Mouse (Mus musculus) heart, embryonic 15.5 days (tissue): Measurements from ENCODE around the gene Prss35. TPM values are rescaled to one million over a fixed set of nuclear protein-coding genes. Genes with fewer than 3 reads are reported as not detected.

Experiments
- ATAC-seq: fragments of 200-750 bp; cut with Nextera tagmentation; replicated peaks from 2 replicates; pipeline ENCODE4 v1.8.0; 2017; ENCODE audit warnings: low read depth, moderate TSS enrichment; ENCODE audit not compliant: insufficient number of reproducible peaks, insufficient read depth, low FRiP score
- H3K27ac ChIP-seq: fragments of 300-500 bp; sonication (generic); 2 replicates; pipeline ENCODE4 v1.5.1; 2015; ENCODE audit warnings: mild to moderate bottlenecking, inconsistent platforms
- H3K27me3 ChIP-seq: fragments of 300-500 bp; sonication (generic); 2 replicates; pipeline ENCODE4 v1.6.1; 2015; ENCODE audit warnings: inconsistent platforms
- H3K36me3 ChIP-seq: fragments of 300-500 bp; sonication (generic); 2 replicates; pipeline ENCODE4 v1.6.1; 2015; ENCODE audit warnings: mild to moderate bottlenecking, inconsistent platforms
- H3K4me1 ChIP-seq: fragments of 300-500 bp; sonication (generic); replicated peaks from 2 replicates; pipeline ENCODE4 v1.6.1; 2015; ENCODE audit warnings: inconsistent platforms
- H3K4me2 ChIP-seq: fragments of 300-500 bp; sonication (generic); 2 replicates; pipeline ENCODE4 v1.6.1; 2015; ENCODE audit warnings: inconsistent platforms, mild to moderate bottlenecking, moderate library complexity
- H3K4me3 ChIP-seq: fragments of 300-500 bp; sonication (generic); 2 replicates; pipeline ENCODE4 v1.5.1; 2015; ENCODE audit warnings: mild to moderate bottlenecking, inconsistent platforms
- H3K9ac ChIP-seq: fragments of 300-500 bp; sonication (generic); 2 replicates; pipeline ENCODE4 v1.6.1; 2015; ENCODE audit warnings: mild to moderate bottlenecking, inconsistent platforms
- H3K9me3 ChIP-seq: fragments of 300-500 bp; sonication (generic); replicated peaks from 2 replicates; pipeline ENCODE4 v1.6.1; 2016; ENCODE audit warnings: inconsistent platforms
- WGBS: fragments of 180-500 bp; shearing (Covaris S2); methylation state at CpG from one replicate; pipeline ENCODE4 v1.1.7; 2015; ENCODE audit warnings: mixed read lengths; 5-methylcytosine and 5-hydroxymethylcytosine counted together
- polyA plus RNA-seq: library from polyadenylated mRNA; unstranded; fragments of >200 nt; fragmentation: Nextera tagmentation; extraction: Ambion mirVana; gene quantifications from 2 replicates; pipeline ENCODE4 v1.2.1, GENCODE M21; 2015

Gene Prss35
- polyA plus RNA-seq, 1 experiment from 2014 or later: 46.5 TPM

DNA sequence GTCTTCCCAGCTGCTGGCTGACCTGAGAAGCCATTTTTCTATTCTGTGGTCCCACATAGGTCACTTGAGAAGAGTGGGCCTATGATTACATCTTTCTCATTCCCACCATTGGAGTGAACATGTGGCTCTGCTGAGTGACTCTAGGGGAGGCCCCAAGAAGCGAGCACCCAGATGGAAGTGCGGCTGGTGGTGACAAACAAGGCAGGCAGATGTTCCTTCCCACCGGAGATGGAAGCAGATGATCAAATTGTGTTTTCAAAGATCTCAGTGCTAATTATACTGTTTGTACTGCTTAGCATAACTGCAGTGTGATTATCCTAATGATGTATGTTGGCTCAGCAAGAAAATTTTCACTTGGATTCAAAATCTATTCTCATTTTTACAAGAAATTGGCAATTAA lies 29.4 kb upstream of the Prss35 start:
- ATAC-seq: no peak

DNA sequence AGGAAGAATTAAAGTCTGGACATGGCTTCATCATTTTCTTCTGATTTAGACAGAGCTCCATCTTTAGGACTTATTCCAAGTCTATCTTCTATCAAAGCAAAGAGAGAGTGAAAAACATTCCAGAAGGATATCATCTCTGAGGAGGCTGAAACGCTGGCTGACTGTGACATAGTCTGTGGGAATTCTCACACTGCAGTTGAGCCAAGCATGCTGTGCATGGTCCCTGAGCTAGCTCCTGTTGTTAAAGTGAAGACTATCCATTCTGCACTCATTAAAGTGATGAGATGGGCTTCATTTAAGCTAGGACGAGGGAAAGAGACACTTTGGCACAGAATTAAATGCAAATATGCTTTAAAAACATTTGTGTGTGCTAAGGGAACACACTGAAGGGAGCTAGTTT lies 26.9 kb upstream of the Prss35 start:
- ATAC-seq: no peak
- Histone ChIP-seq H3K27me3 (no peaks in the 10 kb centered on the region), H3K36me3 (no peaks in the 10 kb centered on the region), H3K9me3 (no peaks in the 10 kb centered on the region), H3K4me2 (no peak overlapping the region), H3K9ac (no peak overlapping the region), H3K4me3 (no peak overlapping the region), H3K27ac (no peak overlapping the region), H3K4me1 (no peaks in the 10 kb centered on the region)
- WGBS: 32% methylated on average over 2 of the region's 2 CpGs

More for the DNA sequence above, 29.4 kb upstream of the Prss35 start:
- Histone ChIP-seq H3K4me1 (peaks cover 5% of the 10 kb centered on the region), H3K4me2 (no peak overlapping the region), H3K27ac (no peak overlapping the region), H3K36me3 (no peaks in the 10 kb centered on the region), H3K4me3 (no peak overlapping the region), H3K27me3 (no peaks in the 10 kb centered on the region), H3K9me3 (no peaks in the 10 kb centered on the region), H3K9ac (no peak overlapping the region)
- 87% methylated on average over 3 of the region's 3 CpGs for WGBS

DNA sequence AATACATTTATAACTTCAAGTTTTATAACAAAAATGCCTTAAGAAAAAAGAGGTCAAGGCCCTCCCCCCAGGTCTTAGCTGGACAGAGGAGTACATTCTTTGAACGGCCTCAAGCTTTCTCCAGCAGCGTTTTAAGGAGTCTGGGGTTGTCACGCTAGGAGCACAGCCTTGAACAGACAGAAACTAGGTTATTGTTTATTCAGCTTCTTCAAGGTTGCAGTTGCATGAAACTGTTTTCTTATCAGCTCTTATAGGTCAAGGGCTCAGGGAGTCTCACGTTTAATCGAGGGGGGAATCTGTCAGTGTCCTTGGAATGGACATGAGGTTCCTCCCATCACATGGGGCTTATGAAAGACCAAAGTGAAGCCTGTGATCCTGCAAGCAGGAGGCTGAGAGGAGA lies 26.3 kb upstream of the Prss35 start:
- no peak for ATAC-seq
- no peak overlapping the region for H3K27ac ChIP-seq
- no peaks in the 10 kb centered on the region for H3K9me3 ChIP-seq
- H3K9ac ChIP-seq: no peak overlapping the region
- no peaks in the 10 kb centered on the region for H3K27me3 ChIP-seq
- no peak overlapping the region for H3K4me3 ChIP-seq
- 57% methylated on average over 5 of the region's 5 CpGs for WGBS
- no peaks in the 10 kb centered on the region for H3K36me3 ChIP-seq
- no peak overlapping the region for H3K4me2 ChIP-seq
- no peaks in the 10 kb centered on the region for H3K4me1 ChIP-seq

- no peaks in the 10 kb centered on the region for H3K4me1 ChIP-seq
- no peak overlapping the region for H3K4me3 ChIP-seq
- no peak overlapping the region for H3K27ac ChIP-seq
- no peak overlapping the region for H3K4me2 ChIP-seq
- no peaks in the 10 kb centered on the region for H3K9me3 ChIP-seq
- no peak overlapping the region for H3K9ac ChIP-seq
- no peaks in the 10 kb centered on the region for H3K27me3 ChIP-seq
- WGBS: 88% methylated on average over 5 of the region's 5 CpGs
- ATAC-seq: no peak
- no peaks in the 10 kb centered on the region for H3K36me3 ChIP-seq
These were observed 23.2 kb upstream of the Prss35 start for GRCm38 (mm10) chr9:86720227-86720626.

- no peak overlapping the region for H3K27ac ChIP-seq
- H3K27me3 ChIP-seq: no peaks in the 10 kb centered on the region
- no peak overlapping the region for H3K9ac ChIP-seq
- no peak overlapping the region for H3K4me2 ChIP-seq
- no peak overlapping the region for H3K4me3 ChIP-seq
- 74% methylated on average over 2 of the region's 2 CpGs for WGBS
- H3K4me1 ChIP-seq: no peaks in the 10 kb centered on the region
- ATAC-seq: no peak
- H3K36me3 ChIP-seq: no peaks in the 10 kb centered on the region
- H3K9me3 ChIP-seq: no peaks in the 10 kb centered on the region
These were observed 22.7 kb upstream of the Prss35 start for GRCm38 (mm10) chr9:86720794-86721193.

DNA sequence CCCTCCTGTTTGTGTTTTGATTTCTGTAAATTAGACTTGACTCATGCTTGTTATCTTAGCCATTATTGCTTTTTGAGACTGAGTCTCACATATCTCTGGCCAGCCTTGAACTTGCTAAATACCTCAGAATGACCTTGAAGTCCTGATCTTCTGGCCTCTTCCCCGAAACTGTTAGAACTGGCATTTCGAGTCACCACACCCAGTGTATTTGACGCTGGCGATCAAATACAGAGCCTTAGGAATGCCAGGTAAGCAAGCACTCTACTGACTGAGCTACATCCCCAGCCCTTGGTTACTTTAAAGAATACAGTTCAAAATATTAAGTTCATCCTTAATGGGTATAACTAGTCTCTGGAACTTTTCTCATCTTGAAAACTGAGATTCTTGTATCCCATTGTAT lies 18.4 kb upstream of the Prss35 start:
- H3K27ac ChIP-seq: no peak overlapping the region
- H3K27me3 ChIP-seq: no peaks in the 10 kb centered on the region
- no peaks in the 10 kb centered on the region; the same call in 1 of the 2 replicates for H3K4me1 ChIP-seq
- no peak overlapping the region for H3K9ac ChIP-seq
- WGBS: 84% methylated on average over 4 of the region's 4 CpGs
- no peak overlapping the region for H3K4me3 ChIP-seq
- no peaks in the 10 kb centered on the region for H3K9me3 ChIP-seq
- no peaks in the 10 kb centered on the region for H3K36me3 ChIP-seq
- no peak for ATAC-seq
- H3K4me2 ChIP-seq: no peak overlapping the region

- H3K4me3 ChIP-seq: no peak overlapping the region
- no peaks in the 10 kb centered on the region for H3K36me3 ChIP-seq
- H3K27me3 ChIP-seq: no peaks in the 10 kb centered on the region
- H3K4me1 ChIP-seq: no peaks in the 10 kb centered on the region; the same call in 1 of the 2 replicates
- no peak overlapping the region for H3K4me2 ChIP-seq
- 57% methylated on average over 7 of the region's 7 CpGs for WGBS
- H3K9ac ChIP-seq: no peak overlapping the region
- H3K9me3 ChIP-seq: no peaks in the 10 kb centered on the region
- ATAC-seq: no peak
- H3K27ac ChIP-seq: no peak overlapping the region
These were observed 17.7 kb upstream of the Prss35 start for GRCm38 (mm10) chr9:86725604-86726380.

GRCm38 (mm10) chr9:86726381-86726720 lies 17.1 kb upstream of the Prss35 start:
- no peak for ATAC-seq
- H3K4me2 ChIP-seq: no peak overlapping the region
- no peaks in the 10 kb centered on the region for H3K27me3 ChIP-seq
- no peaks in the 10 kb centered on the region; the same call in 1 of the 2 replicates for H3K4me1 ChIP-seq
- 85% methylated on average over 5 of the region's 5 CpGs for WGBS
- H3K9ac ChIP-seq: no peak overlapping the region
- no peak overlapping the region for H3K4me3 ChIP-seq
- H3K9me3 ChIP-seq: no peaks in the 10 kb centered on the region
- no peaks in the 10 kb centered on the region for H3K36me3 ChIP-seq
- H3K27ac ChIP-seq: no peak overlapping the region

DNA sequence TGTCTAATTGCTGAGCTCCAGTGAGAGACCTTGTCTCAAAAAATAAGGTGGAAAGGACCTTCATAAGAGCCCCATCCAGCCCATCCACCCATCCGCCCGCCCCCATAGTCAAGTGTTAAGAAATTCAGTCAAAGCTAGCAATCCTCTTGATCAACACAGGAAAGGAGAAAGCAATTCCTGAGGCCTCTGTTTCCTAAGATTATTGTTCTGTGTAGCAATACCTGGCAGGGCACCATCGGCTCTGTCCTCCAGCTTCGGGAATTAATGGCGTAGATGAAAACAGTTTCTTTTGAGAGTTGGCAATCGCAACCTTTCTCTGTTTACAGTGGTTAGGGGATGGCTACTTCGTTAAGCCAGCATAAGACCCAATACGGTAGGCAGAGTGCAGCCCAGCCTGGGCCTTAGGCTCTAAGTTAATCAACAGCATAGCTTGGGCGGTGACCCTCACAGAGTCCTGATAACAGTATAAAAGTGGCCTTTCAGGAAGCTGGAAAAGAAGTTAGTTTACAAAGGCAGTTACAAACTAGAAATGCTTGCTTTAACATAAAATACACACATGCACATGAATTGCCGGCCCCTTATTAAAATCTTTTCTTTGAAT lies 15.1 kb upstream of the Prss35 start:
- no peaks in the 10 kb centered on the region; the same call in 1 of the 2 replicates for H3K4me1 ChIP-seq
- no peaks in the 10 kb centered on the region for H3K36me3 ChIP-seq
- H3K9ac ChIP-seq: no peak overlapping the region
- no peak overlapping the region for H3K4me2 ChIP-seq
- 77% methylated on average over 10 of the region's 10 CpGs for WGBS
- no peak for ATAC-seq
- H3K27ac ChIP-seq: no peak overlapping the region
- H3K4me3 ChIP-seq: no peak overlapping the region
- no peaks in the 10 kb centered on the region for H3K9me3 ChIP-seq
- no peaks in the 10 kb centered on the region for H3K27me3 ChIP-seq

GRCm38 (mm10) chr9:86729084-86729483 lies 14.4 kb upstream of the Prss35 start:
- no peaks in the 10 kb centered on the region for H3K36me3 ChIP-seq
- no peak overlapping the region for H3K9ac ChIP-seq
- no peak overlapping the region for H3K4me3 ChIP-seq
- H3K4me1 ChIP-seq: no peaks in the 10 kb centered on the region; the same call in 1 of the 2 replicates
- WGBS: 44% methylated on average over 1 of the region's 1 CpGs
- H3K4me2 ChIP-seq: no peak overlapping the region
- H3K27ac ChIP-seq: no peak overlapping the region
- no peaks in the 10 kb centered on the region for H3K9me3 ChIP-seq
- no peak for ATAC-seq
- no peaks in the 10 kb centered on the region for H3K27me3 ChIP-seq

- no peak overlapping the region for H3K4me3 ChIP-seq
- no peak overlapping the region for H3K4me2 ChIP-seq
- no peaks in the 10 kb centered on the region for H3K36me3 ChIP-seq
- no peaks in the 10 kb centered on the region for H3K27me3 ChIP-seq
- no peak overlapping the region for H3K9ac ChIP-seq
- 94% methylated on average over 3 of the region's 3 CpGs for WGBS
- no peak for ATAC-seq
- no peaks in the 10 kb centered on the region for H3K9me3 ChIP-seq
- no peaks in the 10 kb centered on the region; the same call in 1 of the 2 replicates for H3K4me1 ChIP-seq
- no peak overlapping the region for H3K27ac ChIP-seq
These were observed 13.6 kb upstream of the Prss35 start for GRCm38 (mm10) chr9:86729811-86730210.

DNA sequence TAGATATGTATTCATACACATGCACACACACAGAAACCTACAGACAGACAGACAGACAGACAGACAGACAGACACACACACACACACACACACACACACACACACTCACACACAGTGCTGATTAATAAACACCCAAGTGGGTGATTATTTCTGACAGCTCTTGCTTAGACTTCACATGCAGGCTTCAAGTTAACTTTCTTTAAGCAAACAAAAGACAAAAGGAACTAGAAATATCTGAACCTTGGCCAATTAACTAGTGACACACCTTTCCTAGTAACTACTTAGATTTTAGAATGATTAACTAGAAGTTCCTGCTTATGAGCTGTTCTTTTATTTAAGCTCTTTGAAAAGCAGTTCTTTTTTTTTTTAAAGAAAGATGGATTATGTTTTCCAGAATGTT lies 9.1 kb upstream of the Prss35 start:
- H3K9me3 ChIP-seq: no peaks in the 10 kb centered on the region
- H3K9ac ChIP-seq: no peak overlapping the region
- no peak overlapping the region for H3K27ac ChIP-seq
- ATAC-seq: no peak
- no peaks in the 10 kb centered on the region for H3K27me3 ChIP-seq
- H3K36me3 ChIP-seq: no peaks in the 10 kb centered on the region
- H3K4me2 ChIP-seq: no peak overlapping the region
- peaks cover 18% of the 10 kb centered on the region for H3K4me1 ChIP-seq
- H3K4me3 ChIP-seq: no peak overlapping the region
